Mouse (Mus musculus): ENCODE measurements around the gene Ppp2r2c.

- TF ChIP-seq CTCF (IDR thresholded peaks at IDR 0.05; ENCODE audit: control insufficient read depth, insufficient read depth, low read length) (no peak), POLR2A (IDR thresholded peaks at IDR 0.05; ENCODE audit: borderline replicate concordance, control insufficient read depth, low read depth, low read length) (no peak)
These were observed 35.8 kb downstream of the Ppp2r2c start for GRCm38 (mm10) chr5:36904131-36904530.
